Mouse (Mus musculus) embryonic facial prominence, embryonic 11.5 days (tissue): ENCODE results near the gene Apobr. TPM values are rescaled to one million over a fixed set of nuclear protein-coding genes. Genes with fewer than 3 reads are reported as not detected.
A peak's percentile ranks its signal among the peaks of the same experiment; 100 is the strongest.

Experiments used
- ATAC-seq: fragments of 200-750 bp; cut with Nextera tagmentation; replicated peaks from 2 replicates; pipeline ENCODE4 v1.8.0; 2017; ENCODE audit warnings: low read depth; ENCODE audit not compliant: insufficient number of reproducible peaks, low FRiP score, low TSS enrichment
- DNase-seq: peaks from one replicate; pipeline ENCODE4 v3.0.0-alpha.2; 2015; ENCODE audit warnings: low spot score
- H3K27ac ChIP-seq: fragments of 300-500 bp; sonication (generic); replicated peaks from 2 replicates; pipeline ENCODE4 v1.5.1; 2014; ENCODE audit warnings: mild to moderate bottlenecking, low read depth, low read length, control low read depth
- H3K27me3 ChIP-seq: fragments of 300-500 bp; sonication (generic); 2 replicates; pipeline ENCODE4 v1.6.1; 2014; ENCODE audit warnings: mild to moderate bottlenecking, low read length, moderate library complexity, mixed read lengths; ENCODE audit not compliant: control insufficient read depth, insufficient read depth
- H3K36me3 ChIP-seq: fragments of 300-500 bp; sonication (generic); replicated peaks from 2 replicates; pipeline ENCODE4 v1.6.1; 2014; ENCODE audit warnings: low read depth, mild to moderate bottlenecking, low read length, moderate library complexity, mixed read lengths; ENCODE audit not compliant: control insufficient read depth, insufficient read depth
- H3K4me1 ChIP-seq: fragments of 300-500 bp; sonication (generic); 2 replicates; pipeline ENCODE4 v1.6.1; 2014; ENCODE audit warnings: low read length, mixed read lengths; ENCODE audit not compliant: control insufficient read depth, insufficient read depth
- H3K4me2 ChIP-seq: fragments of 300-500 bp; sonication (generic); 2 replicates; pipeline ENCODE4 v1.6.1; 2014; ENCODE audit warnings: low read depth, mild to moderate bottlenecking, control low read depth, low read length, moderate library complexity
- H3K4me3 ChIP-seq: fragments of 300-500 bp; sonication (generic); 2 replicates; pipeline ENCODE4 v1.5.1; 2014; ENCODE audit warnings: low read depth, low read length, control low read depth
- H3K9ac ChIP-seq: fragments of 300-500 bp; sonication (generic); replicated peaks from 2 replicates; pipeline ENCODE4 v1.6.1; 2014; ENCODE audit warnings: mild to moderate bottlenecking, control low read depth, low read length
- H3K9me3 ChIP-seq: fragments of 300-500 bp; sonication (generic); replicated peaks from 2 replicates; pipeline ENCODE4 v1.6.1; 2016; ENCODE audit warnings: mild to moderate bottlenecking, low read length, inconsistent platforms, mixed read lengths; ENCODE audit not compliant: control insufficient read depth
- WGBS: fragments of 180-500 bp; shearing (Covaris S2); extraction: QIAGEN DNeasy Blood & Tissue Kit; methylation state at CpG from one replicate; pipeline ENCODE4 v1.1.7; 2014; 5-methylcytosine and 5-hydroxymethylcytosine counted together
- polyA plus RNA-seq: library from polyadenylated mRNA; unstranded; fragments of >200 nt; fragmentation: Nextera tagmentation; extraction: Ambion mirVana; gene quantifications from 2 replicates; pipeline ENCODE4 v1.2.1, GENCODE M21; 2014

The Apobr gene
- polyA plus RNA-seq, 1 experiment from 2014 or later, result 0.72 TPM

GRCm38 (mm10) chr7:126565693-126566092 lies 19.0 kb upstream of the Apobr start:
- under 1% methylated on average over 28 of the region's 28 CpGs for WGBS
- 0 out of 2 replicates have a peak overlapping the region, but pooled peaks have one; percentile 7 for H3K27ac ChIP-seq
- ATAC-seq, result no peak

GRCm38 (mm10) chr7:126566094-126566765 lies 18.5 kb upstream of the Apobr start, which contains the start of gene Eif3c:
Gene Eif3c, minus strand, starts transcription at chr7:126566411.
- under 1% methylated on average over 46 of the region's 46 CpGs for WGBS
- Histone ChIP-seq H3K4me3 (peak within 1 kb of the TSS; percentile 77), H3K9me3 (no peaks in the 10 kb centered on the region), H3K9ac (peak within 1 kb of the TSS; percentile 73), H3K4me1 (no peaks in the 10 kb centered on the region), H3K27ac (0 out of 2 replicates have a peak within 1 kb of the TSS, but pooled peaks have one; percentile 7), H3K27me3 (no peaks in the 10 kb centered on the region), H3K4me2 (peak within 1 kb of the TSS; percentile 61), H3K36me3 (no peaks in the 10 kb centered on the region; the same call in 1 of the 2 replicates)
- ATAC-seq (peak; percentile 95), DNase-seq (peak; percentile 97)

More at GRCm38 (mm10) chr7:126565693-126566092, 19.0 kb upstream of the Apobr start:
- peak; percentile 25 for DNase-seq
- Histone ChIP-seq H3K9ac (peak overlapping the region; percentile 73), H3K9me3 (no peaks in the 10 kb centered on the region), H3K4me3 (peak overlapping the region; percentile 77), H3K4me2 (peak overlapping the region; percentile 61), H3K4me1 (no peaks in the 10 kb centered on the region), H3K27me3 (no peaks in the 10 kb centered on the region), H3K36me3 (no peaks in the 10 kb centered on the region; the same call in 1 of the 2 replicates)

GRCm38 (mm10) chr7:126576946-126577345 lies 7.8 kb upstream of the Apobr start:
- H3K9me3 ChIP-seq, result no peaks in the 10 kb centered on the region
- no peak overlapping the region for H3K4me2 ChIP-seq
- H3K27me3 ChIP-seq, result no peaks in the 10 kb centered on the region
- H3K4me1 ChIP-seq, result no peaks in the 10 kb centered on the region
- no peaks in the 10 kb centered on the region; the same call in 1 of the 2 replicates for H3K36me3 ChIP-seq
- ATAC-seq (no peak), DNase-seq (peak; percentile 70)
- no peak overlapping the region for H3K27ac ChIP-seq
- no peak overlapping the region for H3K9ac ChIP-seq
- 52% methylated on average over 8 of the region's 8 CpGs for WGBS
- no peak overlapping the region for H3K4me3 ChIP-seq

GRCm38 (mm10) chr7:126579172-126579571 lies 5.6 kb upstream of the Apobr start:
- DNase-seq (peak; percentile 55), ATAC-seq (no peak)
- Histone ChIP-seq H3K4me3 (no peak overlapping the region), H3K9me3 (no peaks in the 10 kb centered on the region), H3K36me3 (no peaks in the 10 kb centered on the region; the same call in 1 of the 2 replicates), H3K4me1 (no peaks in the 10 kb centered on the region), H3K9ac (no peak overlapping the region), H3K4me2 (no peak overlapping the region), H3K27me3 (no peaks in the 10 kb centered on the region), H3K27ac (no peak overlapping the region)
- 56% methylated on average over 8 of the region's 8 CpGs for WGBS

- H3K9ac ChIP-seq, result no peak overlapping the region
- no peak overlapping the region for H3K4me3 ChIP-seq
- ATAC-seq (no peak), DNase-seq (no peak)
- no peaks in the 10 kb centered on the region for H3K9me3 ChIP-seq
- H3K27me3 ChIP-seq, result no peaks in the 10 kb centered on the region; the same call in 1 of the 2 replicates
- no peaks in the 10 kb centered on the region for H3K36me3 ChIP-seq
- no peaks in the 10 kb centered on the region for H3K4me1 ChIP-seq
- 87% methylated on average over 6 of the region's 6 CpGs for WGBS
- H3K27ac ChIP-seq, result no peak overlapping the region
- no peak overlapping the region for H3K4me2 ChIP-seq
Observed at GRCm38 (mm10) chr7:126581661-126582060, 3.1 kb upstream of the Apobr start.

- no peaks in the 10 kb centered on the region for H3K9me3 ChIP-seq
- H3K4me2 ChIP-seq, result peak overlapping the region; percentile 65
- H3K27me3 ChIP-seq, result no peaks in the 10 kb centered on the region; the same call in 1 of the 2 replicates
- H3K4me3 ChIP-seq, result peak overlapping the region; percentile 37
- peak overlapping the region; percentile 59 for H3K9ac ChIP-seq
- WGBS, result 2% methylated on average over 20 of the region's 20 CpGs
- ATAC-seq (peak; percentile 54), DNase-seq (peak; percentile 61)
- H3K4me1 ChIP-seq, result no peaks in the 10 kb centered on the region; the same call in 1 of the 2 replicates
- no peaks in the 10 kb centered on the region for H3K36me3 ChIP-seq
- H3K27ac ChIP-seq, result no peak overlapping the region
Observed at GRCm38 (mm10) chr7:126582759-126583158, 2.0 kb upstream of the Apobr start.

GRCm38 (mm10) chr7:126583251-126583709 lies 1.5 kb upstream of the Apobr start:
- ATAC-seq (peak; percentile 68; the same call in 1 of the 2 replicates), DNase-seq (peak; percentile 94)
- H3K36me3 ChIP-seq, result no peaks in the 10 kb centered on the region
- peak overlapping the region; percentile 65 for H3K4me2 ChIP-seq
- WGBS, result under 1% methylated on average over 22 of the region's 22 CpGs
- H3K9me3 ChIP-seq, result no peaks in the 10 kb centered on the region
- peak overlapping the region; percentile 54; the same call in 1 of the 2 replicates for H3K27ac ChIP-seq
- peak overlapping the region; percentile 37 for H3K4me3 ChIP-seq
- no peaks in the 10 kb centered on the region; the same call in 1 of the 2 replicates for H3K4me1 ChIP-seq
- H3K9ac ChIP-seq, result peak overlapping the region; percentile 59
- H3K27me3 ChIP-seq, result no peaks in the 10 kb centered on the region; the same call in 1 of the 2 replicates

GRCm38 (mm10) chr7:126583761-126584160 lies 981 bp upstream of the Apobr start:
- ATAC-seq (no peak), DNase-seq (no peak)
- no peaks in the 10 kb centered on the region for H3K36me3 ChIP-seq
- H3K9me3 ChIP-seq, result no peaks in the 10 kb centered on the region
- no peak overlapping the region for H3K27ac ChIP-seq
- H3K9ac ChIP-seq, result peak overlapping the region; percentile 59
- peak overlapping the region; percentile 37 for H3K4me3 ChIP-seq
- WGBS, result 60% methylated on average over 6 of the region's 6 CpGs
- peak overlapping the region; percentile 65 for H3K4me2 ChIP-seq
- no peaks in the 10 kb centered on the region; the same call in 1 of the 2 replicates for H3K4me1 ChIP-seq
- no peaks in the 10 kb centered on the region; the same call in 1 of the 2 replicates for H3K27me3 ChIP-seq
